Mouse (Mus musculus): Measurements from ENCODE around the gene Rab44.

DNA sequence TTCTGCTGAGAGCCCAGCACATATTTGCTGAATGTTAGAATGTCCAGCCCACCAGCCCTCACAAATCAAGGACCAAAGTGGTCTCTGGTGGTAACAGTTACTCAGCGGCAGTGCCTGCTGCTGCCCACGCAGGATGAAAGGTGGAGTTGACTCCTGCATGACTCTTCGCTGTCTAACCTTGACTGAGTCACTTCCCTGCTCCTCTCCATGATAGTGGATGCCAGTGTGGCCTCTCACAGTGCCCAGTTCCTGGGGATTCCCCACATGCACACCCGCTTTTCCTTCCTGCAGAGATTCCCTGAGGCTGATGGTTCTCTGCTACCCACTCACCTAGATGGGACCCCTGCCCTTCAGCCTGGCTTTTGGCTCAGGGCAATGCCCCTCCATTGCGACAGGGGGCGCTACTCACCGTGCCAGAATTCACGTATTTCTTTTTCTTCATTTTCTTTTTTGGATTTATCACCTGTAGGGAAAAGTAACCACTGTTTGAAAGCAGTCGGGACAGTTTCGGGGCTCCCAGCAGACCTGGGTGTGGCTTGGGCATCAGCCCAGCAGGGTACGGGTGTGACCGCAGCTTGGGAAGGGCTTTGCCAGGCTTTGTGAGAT, 55.2 kb downstream of the Rab44 start:
- TF ChIP-seq GATA1 (IDR thresholded peaks at IDR 0.05; ENCODE audit: low read length) = no peak
- TF ChIP-seq TAL1 (IDR thresholded peaks at IDR 0.05; ENCODE audit: low read length) = no peak
